Mouse (Mus musculus) kidney, postnatal 25 days (tissue): Measurements from ENCODE around the gene Ccdc154.
"Not testable (repeated sequence)": the region's sequence is repeated elsewhere in the genome, so short reads cannot be mapped to it uniquely, and the experiment has no call there.

ENCODE experiments used
- DNase-seq, 2 experiments: peaks; one replicate each; pipeline ENCODE4 v3.0.0; 2021; ENCODE audit warnings: mixed read lengths in 2 of 2

Gene Ccdc154

DNA sequence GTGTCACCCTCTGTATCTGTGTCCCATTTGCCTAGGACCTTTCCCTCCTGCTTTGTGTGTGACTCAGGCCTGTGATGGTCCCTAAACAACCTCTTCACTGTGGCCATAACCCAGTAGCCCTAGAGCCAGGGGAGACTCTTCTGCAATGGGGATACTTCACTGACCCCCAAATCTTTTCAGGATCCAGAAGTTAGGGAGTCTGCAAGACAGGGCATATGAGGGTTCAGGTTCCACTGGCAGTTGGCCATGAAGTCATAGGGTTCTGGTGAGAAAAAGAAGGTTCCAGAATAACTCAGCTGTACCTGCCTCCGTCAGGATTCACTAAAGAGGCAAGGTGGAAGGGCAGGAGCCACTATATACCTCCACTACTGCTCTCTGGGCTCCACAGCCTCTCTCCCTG, at the start of gene Ccdc154:
Gene Ccdc154 (plus strand): TSS at position 301 of the 400 bp plus-strand sequence.
- no peak for DNase-seq

DNA sequence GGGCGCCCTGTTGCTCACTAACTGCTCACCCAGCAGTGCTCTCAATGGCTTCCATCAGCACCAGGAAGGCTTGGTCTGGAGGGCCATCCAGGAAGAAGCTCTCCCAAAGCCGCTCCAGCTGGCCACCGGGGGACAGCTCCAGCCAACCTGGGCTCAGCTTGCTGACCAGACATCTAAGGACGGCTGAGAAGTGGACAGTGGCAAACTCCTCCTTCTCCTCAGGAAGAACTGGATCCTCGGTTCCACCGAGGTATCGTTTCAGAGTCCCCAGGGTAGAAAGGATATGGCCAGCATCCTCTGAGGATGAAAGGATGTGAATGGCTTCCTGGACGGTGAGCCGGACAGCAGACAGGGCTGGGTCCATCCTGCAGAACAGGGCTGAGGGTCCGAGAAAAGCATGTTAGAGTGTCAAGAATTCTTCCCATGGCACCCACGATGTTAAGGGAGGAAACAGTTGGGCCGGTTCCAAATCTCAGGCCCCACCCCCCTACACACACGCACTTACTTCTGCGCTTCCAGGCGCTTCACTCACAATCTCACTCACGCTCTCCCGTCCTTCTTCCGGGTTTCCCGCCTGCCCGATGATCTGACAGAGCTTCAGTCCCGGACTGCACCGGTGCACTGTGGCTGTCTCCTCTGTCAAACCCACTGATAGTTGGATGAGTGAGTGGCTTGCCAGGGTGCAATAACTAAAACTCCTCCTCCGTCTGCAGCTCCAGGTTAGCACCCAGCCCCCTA, 47.2 kb upstream of the Ccdc154 start:
- peak; percentile 39 to 58 for DNase-seq

DNA sequence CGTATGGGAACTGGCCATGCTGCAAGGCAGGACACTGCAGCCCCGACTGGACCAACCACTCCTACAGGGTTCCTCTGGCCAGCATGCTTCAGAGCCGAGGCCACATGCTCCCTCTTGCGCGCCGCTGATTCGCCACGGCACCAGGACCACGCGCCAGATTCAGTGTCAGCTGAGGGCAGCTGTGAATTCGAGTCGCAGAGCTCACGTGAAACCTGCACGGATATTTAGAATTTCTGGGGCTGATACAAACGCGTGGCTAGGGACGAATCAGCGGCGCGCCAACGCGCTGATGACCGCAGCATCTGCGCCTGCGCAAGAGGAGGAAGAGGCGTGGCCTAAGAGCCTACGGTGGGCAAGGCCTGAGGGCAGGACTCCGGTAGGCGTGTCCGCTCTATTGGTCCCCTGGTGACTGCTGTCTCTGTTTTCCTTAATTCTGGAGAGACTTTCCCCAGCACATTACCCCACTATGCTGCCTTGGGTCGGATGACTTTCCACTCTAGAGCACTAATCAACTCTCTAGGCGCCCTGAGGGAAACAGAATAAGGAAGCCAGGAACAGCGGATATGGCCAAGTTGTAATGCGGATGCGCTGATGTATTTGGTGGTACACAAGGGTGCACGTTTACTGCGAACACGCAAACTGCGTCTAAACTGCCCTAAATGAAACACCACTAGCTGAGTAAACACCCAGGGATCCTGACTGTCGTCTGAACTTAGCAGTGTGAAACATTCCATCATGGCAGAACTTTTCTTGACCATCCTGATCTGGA, 46.4 kb upstream of the Ccdc154 start, which contains the start of gene Telo2:
Gene Telo2 (minus strand): TSS at position 304 of the 769 bp plus-strand sequence.
- DNase-seq = peak; percentile 96 to 97

DNA sequence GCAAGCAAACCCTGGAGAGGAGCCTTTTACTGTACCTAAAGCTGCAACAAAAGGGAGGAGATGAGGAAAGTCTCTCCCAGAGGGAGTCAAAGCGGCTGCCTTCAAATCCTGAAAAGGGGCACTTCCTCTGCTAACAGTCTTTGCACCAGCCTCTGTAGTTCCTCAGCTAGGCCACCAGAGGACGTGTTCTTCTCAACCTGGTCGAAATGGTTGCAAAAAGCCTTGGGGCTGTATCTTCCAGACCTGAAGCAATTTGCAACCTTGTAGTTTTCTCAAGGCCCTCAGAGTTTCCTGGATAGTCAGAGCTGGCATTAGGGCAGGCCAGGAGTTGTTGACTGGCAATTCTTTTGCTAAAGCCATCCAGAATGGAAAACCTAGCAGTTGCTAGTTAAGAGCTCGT, 45.0 kb upstream of the Ccdc154 start:
- no peak for DNase-seq

DNA sequence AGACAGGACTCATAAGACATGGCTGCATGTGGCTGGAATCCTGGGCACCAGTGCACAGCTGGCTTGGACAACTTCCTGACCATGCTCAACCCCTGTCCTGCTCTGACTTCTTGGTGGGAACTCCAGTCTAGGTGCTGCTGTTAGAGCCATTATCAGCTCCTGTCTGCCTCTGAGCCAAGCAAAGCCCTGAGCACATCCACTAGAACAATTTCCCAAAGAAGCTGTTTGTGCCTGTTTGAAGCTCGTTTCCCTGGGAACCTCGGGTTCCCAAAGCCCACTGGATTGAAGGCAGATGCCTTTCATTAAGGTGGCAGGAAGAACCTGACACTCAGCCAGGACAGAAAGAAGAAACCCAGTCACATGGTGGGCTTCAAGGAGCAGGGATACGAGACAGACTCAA, 41.9 kb upstream of the Ccdc154 start, which contains the start of gene Ptx4:
Gene Ptx4 (plus strand): TSS at position 355 of the 400 bp plus-strand sequence.
- DNase-seq = no peak

DNA sequence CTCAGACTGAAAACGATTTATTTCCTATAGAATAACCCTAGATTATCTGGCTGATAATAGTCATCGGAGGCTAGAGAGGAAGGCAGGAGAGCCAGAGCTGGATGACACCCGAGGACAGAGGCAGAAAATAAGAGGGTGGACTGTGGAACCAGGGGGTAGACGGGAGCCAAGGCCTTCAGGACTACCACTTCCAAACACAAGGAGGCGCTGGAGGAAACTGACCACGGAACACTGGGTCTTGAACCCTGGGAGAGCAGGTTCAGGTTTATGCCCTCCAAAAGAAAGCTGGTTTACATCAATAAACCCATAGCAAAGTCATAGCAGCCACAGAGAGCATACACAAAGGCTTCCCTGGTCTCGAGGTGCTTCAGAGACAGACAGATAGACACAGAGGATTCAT, 38.3 kb upstream of the Ccdc154 start:
- DNase-seq = peak in 1 of 2 experiments; percentile 36

DNA sequence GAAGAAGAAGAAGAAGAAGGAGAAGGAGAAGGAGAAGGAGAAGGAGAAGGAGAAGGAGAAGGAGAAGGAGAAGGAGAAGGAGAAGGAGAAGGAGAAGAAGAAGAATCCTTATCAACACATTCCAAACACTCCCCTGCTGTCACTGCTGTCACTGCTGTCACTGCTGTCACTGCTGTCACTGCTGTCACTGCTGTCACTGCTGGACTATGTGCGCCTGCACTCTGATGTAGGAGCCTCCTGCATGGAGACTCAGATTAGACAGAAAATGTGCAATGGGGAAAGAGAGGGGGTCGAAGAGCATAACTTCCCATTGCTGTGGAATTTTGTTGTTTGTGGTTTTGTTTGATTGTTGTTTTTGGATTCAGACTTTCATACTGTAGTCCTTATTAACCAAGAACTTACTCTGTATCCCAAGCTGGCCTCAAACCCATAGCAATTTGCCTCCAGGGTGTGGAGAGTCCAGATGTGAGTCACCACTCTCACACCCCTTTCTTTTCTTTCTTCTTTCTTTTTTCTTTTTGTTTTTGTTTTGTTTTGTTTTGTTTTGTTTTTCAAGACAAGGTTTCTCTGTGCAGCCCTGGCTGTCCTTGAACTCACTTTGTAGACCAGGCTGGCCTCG, 36.7 kb upstream of the Ccdc154 start:
- not testable (repeated sequence) for DNase-seq

DNA sequence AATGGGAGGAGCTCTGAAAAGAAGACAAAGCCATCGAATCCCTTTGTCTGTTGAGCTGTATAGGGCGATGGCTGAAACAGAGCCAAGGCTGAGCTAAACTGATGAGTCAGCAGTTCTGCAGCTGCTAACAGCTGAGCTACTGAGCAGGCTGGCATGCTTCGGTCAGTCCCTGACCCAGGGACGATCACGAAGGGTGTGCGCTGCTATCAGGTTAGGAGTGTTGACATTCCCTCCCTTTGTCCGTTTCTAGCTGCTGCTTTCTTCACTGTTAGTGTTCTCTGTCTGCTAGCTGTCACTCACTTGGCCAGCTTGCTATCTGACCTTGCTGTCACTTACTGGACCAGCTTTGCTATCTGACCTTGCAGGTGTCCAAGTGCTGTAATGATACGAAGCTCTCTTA, 35.2 kb upstream of the Ccdc154 start:
- no peak for DNase-seq

DNA sequence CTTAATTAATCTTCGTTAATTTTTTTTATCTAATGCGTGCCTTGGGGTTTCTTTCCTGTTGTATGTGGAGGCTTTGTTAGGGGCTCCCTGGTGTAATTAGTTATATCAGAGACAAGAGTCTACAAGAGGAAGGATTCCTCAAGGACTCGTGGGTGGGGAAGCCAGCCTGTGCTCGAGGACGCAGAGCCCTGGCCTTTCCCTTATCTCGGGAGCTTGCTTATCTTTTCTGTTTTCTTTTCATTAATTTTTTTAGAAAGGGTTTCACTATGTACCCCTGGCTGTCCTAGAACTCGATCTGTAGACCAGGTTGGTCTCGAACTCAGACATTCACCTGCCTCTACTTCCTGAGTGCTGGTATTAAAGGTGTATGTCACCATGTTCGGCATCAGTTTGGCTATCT, 34.6 kb upstream of the Ccdc154 start:
- DNase-seq = no peak

DNA sequence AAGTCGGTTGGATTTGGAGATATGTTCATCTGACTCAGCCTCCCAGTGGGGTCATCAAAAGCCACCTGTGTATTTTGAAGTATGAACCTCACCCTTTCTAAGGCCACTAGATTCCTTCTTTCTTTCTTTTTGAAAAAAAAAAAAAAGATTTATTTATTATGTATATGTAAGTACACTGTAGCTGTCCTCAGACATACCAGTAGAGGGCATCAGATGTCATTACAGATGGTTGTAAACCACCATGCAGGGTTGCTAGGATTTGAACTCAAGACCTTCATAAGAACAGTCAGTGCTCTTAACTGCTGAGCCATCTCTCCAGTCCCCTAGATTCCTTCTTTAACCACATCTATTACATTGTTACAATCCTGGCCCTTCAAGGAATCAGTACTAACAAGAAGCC, 32.2 kb upstream of the Ccdc154 start:
- no peak for DNase-seq

DNA sequence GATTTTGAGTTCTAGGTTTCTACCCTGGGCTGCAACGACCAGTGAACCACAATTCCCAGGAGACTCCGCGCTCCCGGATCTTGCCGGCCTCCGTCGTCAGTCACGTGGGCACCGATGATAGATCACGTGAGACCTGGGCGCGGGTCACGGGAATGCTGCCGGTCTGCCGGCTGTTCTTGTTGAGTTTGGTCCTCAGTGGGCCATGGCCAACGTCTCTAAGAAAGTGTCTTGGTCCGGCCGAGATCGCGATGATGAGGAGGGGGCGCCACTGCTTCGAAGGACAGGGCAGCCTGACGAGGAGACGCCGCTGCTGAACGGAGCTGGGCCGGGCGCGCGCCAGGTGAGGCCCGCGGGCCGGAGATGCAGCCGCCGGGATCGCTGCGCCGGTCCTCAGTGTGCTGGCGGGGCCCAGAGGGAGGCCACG, 29.0 kb upstream of the Ccdc154 start, which contains the start of gene Clcn7:
Gene Clcn7 (plus strand): TSS at position 117 of the 424 bp plus-strand sequence.
- DNase-seq = peak; percentile 97 to 98

DNA sequence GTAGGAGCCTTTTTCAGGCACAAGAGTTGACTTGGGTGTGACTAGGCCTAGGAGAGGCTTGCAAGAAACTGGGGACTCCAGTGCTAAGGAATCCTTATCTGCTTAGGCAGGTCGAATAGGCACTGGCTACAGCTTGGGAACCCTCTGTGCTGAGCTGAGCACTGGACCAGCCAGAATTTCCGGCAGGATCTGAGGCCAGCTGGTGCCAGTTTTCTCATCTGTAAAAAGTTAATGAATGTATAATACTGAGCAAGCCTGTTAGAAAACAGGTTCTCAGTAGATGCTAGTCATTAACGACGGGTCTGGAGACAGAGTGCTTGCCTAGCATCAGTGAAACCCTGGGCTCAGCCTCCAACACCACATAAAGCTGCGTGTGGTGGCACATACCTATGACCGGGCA, 26.6 kb upstream of the Ccdc154 start:
- DNase-seq = peak; percentile 39 to 71

DNA sequence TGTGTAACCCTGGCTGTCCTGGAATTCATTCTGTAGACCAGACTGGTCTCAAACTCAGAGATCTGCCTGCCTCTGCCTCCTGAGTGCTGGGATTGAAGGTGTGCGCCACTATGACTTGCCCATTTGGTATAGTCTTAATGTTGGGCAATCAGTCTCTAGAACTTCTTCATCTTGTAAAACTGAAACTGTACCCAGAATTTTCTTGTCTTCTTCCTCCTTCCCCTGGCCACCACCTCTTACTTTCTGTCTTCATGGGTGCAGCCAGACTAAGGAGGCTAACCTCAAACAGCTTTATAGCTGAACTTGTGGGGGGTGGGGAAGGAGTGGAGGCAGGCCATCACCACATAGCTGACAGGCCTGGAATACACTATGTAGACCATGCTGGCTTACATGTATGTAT, 23.5 kb upstream of the Ccdc154 start:
- DNase-seq = no peak

DNA sequence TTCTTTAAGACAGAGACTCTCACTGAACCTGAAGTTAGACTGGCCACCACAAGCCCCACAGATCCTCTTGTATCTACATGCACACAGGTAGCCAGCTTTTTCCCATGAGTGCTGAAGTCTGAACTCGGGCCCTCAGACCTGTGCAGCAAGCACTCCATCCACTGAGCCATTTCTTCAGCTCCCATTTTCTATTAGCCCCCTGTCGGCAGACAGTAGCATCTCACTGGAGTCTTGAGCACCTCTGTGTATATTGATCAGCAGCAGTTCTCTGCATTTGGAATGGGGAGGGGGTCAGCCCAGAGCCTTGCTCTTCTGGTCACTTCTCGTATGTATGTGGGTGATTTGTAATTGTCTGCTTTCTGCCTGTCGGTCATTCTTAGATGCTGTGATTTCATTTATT, 22.3 kb upstream of the Ccdc154 start:
- DNase-seq = no peak

DNA sequence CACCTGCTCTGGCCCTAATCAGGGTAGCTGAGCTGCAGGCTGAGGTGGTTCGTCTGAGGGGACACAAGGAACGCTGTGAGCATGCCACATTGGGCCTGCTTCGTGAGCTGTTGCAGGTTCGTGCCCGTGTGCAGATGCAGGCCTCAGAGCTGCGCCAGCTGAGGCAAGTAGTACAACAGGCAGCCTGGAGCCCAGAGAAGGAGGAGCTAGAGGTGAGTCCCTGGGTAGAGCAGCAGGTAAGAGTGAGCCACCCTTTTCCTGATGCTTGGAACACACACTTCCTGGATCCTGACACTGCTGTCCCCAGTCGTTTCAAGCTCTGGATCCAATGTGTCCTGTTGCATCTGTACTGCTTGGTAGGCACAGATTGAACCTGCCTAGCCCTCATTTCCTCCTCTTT, 1.1 kb downstream of the Ccdc154 start:
- DNase-seq = no peak

DNA sequence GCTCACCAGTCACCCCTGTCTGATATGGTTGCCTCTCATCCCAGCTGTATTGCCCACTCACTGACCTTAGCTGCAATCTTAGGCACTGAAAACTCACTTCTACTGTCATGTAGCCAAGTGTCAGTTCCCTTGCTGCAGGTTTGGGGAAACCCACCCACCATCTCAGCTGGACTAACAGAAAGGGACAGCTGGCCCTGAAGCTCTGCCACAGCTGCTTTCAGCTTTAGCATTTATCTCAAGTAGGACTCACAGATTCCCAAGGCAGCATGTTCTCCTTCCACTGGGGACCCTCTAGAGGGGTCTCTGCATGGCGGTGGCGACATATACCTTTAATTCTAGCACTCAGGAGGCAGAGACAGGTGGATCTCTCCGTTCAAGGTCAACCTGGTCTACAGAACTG, 2.5 kb downstream of the Ccdc154 start:
- no peak for DNase-seq

DNA sequence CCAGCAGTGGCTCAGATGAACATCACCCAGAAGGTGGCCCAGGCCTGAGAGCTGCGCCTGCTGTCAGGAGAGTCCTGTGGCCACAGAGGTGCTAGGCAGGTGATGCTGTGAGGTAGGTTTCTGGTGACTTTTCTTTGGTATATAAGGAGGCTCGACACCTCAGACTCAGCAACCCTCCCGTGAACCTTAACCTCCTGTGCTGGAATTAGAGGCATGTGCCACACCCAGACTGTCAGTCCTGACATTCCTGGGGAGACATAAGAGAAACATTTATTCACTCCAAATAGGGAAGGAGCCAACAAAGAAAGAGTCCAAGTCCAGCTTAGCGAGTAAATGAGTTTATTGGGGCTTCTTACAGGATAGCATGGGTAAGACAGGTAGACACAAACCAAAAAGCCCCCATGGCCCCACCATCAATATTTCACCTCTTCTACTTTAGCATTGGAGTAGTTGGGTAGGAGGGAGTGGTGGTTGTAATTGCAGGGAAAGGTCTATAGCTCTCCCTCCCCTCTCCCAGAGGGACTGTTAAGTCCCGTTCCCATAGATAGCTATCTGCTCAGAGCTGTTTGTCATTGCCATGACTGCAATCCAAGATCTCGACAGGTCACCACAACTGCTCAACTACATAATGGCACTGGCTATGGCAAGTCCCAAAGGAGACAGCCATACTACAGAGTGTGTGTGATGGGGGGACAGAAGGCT, 3.9 kb downstream of the Ccdc154 start:
- no peak for DNase-seq

DNA sequence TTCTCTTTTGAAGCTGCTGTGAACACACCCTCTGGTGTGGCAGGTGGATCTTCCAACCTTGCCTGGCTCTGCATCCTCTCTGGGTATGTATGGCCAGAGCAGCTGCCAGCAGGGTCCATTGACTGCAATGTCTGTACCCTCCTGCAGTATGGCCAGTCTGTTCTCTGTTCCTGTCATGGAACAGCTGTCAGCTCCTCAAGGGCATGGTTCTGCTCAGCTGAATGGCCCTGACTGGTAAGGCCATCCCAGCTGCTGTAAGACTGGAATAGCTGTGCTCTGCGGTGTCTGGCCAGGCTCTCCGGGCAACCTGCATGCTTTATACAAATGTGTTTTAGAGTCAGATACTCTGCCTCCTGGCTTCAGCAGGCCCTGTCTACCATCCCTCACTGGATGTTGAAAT, 7.4 kb downstream of the Ccdc154 start:
- no peak for DNase-seq

DNA sequence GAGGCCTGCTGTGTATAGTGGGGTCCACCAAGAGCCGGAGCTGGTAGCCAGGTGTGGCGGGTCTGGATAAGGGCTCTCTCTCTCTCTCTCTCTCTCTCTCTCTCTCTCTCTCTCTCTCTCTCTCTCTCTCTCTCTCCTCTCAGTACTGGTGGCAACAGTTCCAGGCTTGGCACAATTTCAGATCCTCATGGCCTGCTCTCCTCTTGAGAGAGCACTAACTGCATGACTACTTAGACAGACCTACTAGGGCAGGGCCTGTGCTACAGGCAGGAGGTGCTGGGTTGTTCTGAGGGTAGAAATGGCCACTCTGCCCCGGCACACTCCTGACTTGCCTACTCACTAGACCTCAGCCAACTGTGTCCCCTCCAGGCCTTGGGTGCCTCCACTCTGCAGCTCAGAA, 10.3 kb downstream of the Ccdc154 start:
- no peak for DNase-seq

DNA sequence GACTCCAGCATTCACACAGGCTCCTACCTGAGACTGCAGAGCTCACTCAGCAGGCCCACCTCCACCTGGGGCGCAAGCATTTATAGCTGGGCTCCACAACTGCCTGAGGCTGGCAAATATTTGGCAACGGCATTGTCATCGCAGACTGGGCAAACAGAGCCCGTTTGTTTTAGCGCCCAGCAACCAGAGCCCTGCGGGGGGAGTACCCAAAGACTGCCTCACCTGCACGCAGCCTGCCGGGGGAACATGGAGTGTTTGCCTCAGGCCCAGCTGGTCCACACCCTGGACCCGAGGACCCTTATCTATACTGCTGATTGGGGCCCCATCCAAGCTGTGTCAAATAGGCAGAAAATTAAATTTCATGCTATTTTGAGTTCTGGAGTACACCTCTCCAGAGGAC, 13.2 kb downstream of the Ccdc154 start, which contains the start of gene Gm38655:
Gene Gm38655 (minus strand): TSS at position 61 of the 400 bp plus-strand sequence.
- no peak for DNase-seq

DNA sequence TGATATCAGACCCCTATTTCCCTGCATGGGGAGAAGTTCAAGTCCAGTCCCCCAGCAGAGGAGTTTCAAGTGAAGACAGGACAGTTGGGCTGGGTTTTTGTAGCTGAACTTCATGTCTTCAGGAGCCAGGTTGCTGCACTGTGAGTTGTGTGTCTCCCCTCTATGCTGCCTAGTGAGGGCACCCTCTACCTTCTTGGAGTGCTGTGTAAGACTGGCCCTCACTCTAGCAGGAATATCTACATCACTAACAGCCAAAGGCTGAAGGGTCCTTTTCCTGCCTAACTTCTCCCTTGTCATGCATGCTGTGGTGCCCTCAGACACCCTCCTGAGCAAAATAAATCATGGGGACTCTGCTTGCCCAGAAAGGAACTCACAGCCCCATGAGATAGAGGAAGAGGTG, 21.0 kb downstream of the Ccdc154 start:
- DNase-seq = no peak

DNA sequence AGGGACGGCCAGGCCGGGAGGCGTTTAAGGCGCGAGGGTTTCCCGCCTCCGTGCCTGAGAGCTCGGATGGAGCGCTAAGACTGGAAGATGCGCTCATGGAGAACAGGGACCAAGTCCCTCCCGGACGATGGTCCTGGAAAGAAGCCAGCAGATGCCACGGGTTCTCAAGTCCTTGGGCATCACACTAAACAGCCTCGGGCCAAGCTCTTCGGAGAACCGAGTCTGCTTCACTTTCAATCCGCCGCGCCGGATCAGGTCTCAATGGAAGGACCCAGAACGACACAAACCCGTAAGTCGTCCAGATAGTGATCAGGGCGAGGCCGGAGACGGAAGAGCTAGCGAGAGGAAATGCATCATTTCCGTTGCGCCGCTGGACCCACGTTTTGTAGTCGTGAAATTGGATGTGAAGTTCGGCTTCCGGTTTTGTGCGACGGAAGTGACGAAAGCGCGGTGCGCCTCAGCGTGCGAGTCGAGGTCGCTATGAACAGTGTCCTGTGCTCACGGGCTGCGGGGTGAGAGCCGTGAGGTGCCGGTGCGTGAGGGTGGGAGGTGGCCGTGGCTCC, 21.9 kb downstream of the Ccdc154 start, which contains the start of gene BC003965:
Gene BC003965 (plus strand): TSS at position 426 of the 563 bp plus-strand sequence.
- peak; percentile 99 for DNase-seq
